Mouse (Mus musculus) right cerebral cortex, postnatal 14 days (tissue): ENCODE measurements at regions not wholly inside any gene's neighbourhood (a gene's known extent, or its start where the extent isn't known, plus 50 kb on each side); places are given as distances from the start of the nearest gene placed in this dataset.
"Not testable (repeated sequence)": the region's sequence is repeated elsewhere in the genome, so short reads cannot be mapped to it uniquely, and the experiment has no call there.

Experiments
- DNase-seq: peaks from one replicate; pipeline ENCODE4 v3.0.0; 2022

DNA sequence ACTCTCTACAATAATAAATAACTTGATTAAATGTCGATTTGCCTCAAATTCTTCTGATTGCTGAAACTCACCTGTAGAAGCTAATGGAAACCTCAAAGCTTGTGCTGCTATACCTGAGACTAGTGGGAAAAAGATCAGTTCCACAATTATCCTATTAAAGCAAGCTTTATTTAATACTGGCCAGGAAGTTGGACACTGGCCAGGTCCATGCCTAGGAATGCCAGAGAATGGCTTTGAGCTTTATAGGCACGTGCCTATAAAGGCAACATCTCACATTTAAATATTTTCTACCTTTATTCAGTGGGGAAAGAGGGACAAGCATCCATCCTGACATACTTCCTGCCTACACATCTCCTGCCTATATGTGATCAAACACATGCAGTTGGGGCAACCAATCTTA is 575.8 kb downstream of the Cypt12 start:
- DNase-seq: no peak

DNA sequence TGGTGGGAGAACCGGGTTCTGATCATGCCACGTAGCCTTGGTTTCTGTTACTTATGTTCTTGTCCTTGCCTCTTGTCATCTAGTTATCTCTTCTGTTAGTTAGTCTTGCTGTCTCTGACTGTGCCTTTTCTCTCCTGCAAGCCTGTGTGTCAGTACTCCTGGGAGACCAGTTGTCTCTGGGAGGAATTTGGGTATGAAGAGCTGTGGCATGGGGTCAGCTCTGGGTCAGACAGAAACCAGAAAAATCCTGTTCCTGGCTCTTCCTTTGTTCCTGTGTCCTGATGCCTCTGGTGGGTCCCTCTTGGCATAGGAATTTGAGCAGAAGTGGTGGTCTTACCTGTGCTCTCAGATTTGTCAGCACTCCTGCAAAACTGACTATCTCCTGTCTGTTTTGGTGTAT is 609.0 kb downstream of the Cypt12 start:
- no peak for DNase-seq

- no peak for DNase-seq
Measured at GRCm38 (mm10) chr3:18560282-18560785, 612.1 kb downstream of the Cypt12 start.

DNA sequence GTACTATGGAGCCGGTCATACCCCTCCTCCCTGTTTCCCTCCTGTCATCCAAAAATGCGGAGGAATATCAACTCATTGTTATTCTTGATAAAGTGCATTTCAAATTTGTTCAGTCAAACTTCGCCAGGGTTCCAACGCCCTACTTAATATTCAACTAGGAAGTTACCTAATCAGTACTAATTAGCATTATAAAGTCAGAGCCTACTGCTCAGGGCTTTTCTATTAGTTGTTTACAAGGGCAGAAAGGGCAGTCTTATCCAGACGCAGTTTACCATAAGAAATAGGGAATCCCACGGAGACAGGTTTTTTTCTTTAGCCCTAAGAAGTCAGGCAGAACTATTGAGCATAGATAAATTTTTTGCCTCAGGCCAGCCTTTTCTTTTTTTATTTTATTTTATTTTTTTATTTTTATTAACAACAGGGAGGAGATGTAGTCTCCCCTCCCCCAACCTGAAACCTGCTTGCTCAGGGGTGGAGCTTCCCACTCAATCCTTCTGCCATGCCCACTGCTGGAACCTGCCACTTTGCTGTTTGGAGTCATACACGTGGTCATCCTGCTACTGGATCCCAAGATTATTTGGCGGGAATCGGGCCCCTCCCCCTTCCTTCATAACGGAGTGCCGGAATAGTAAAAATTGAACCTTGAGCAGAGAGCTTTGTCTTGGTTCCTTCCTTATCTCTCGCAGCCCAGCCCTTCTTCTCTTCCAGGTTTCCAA is 632.9 kb downstream of the Cypt12 start:
- DNase-seq: not testable (repeated sequence)

- no peak for DNase-seq
Measured at GRCm38 (mm10) chr3:18620608-18621007, 672.4 kb downstream of the Cypt12 start.

DNA sequence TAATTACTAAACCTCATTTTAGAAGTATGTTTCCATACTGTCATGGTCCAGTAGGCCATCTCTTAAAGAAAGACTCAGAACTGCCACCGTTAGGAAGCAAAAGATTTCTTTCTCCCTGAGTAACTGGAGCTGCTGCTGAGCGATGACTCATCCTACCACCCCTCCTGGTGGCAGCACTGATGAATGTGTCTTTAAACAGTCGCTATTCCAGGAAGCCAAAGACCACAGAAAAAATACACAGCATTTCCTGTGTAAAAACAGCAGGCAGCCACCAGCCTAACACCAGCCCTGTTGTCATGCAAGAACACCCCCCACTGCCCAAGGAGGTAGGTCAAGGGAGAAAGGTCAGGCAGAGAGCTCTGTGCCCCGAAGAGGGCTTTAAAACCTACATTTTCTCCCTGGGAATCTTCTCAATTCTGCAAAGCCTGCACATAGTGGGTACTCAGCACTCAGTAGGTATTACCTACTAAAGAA is 675.7 kb downstream of the Cypt12 start:
- DNase-seq: peak; percentile 57

DNA sequence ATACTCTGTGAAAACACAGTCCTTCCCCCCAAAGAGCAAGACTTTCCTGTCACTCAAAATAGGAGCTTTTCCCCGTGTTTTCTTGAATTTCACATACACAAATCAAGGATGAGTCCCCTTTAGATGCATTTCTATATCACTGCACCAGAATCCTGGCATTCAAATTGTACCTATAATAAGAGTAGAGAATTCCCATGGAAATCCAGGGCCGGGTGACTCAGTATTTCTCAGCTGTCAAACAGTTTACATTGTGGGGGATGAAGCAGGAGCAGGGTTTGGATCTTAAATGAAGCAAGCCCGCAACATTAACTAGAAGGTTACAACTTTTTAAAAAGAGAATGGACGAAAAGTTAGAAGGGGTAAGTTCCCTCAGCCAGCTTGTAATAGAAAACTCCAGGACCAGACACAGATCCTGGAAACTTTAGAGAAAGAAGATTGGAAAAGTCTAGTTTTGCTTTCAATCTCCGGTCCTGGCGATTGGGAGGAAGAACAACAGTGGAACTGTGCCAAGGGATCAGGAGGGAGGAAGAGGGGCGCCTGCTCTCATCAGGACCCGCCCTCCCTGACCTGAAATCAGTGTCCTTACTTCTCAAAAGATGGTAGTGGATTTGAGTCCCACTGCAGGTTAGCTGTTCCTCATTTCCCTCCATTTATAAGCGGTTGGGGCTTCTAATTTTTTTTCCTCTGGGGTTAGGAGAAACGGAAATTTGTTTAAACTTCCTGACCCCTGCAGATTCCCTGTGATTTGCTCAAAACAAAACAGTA is 676.4 kb downstream of the Cypt12 start:
- no peak for DNase-seq

DNA sequence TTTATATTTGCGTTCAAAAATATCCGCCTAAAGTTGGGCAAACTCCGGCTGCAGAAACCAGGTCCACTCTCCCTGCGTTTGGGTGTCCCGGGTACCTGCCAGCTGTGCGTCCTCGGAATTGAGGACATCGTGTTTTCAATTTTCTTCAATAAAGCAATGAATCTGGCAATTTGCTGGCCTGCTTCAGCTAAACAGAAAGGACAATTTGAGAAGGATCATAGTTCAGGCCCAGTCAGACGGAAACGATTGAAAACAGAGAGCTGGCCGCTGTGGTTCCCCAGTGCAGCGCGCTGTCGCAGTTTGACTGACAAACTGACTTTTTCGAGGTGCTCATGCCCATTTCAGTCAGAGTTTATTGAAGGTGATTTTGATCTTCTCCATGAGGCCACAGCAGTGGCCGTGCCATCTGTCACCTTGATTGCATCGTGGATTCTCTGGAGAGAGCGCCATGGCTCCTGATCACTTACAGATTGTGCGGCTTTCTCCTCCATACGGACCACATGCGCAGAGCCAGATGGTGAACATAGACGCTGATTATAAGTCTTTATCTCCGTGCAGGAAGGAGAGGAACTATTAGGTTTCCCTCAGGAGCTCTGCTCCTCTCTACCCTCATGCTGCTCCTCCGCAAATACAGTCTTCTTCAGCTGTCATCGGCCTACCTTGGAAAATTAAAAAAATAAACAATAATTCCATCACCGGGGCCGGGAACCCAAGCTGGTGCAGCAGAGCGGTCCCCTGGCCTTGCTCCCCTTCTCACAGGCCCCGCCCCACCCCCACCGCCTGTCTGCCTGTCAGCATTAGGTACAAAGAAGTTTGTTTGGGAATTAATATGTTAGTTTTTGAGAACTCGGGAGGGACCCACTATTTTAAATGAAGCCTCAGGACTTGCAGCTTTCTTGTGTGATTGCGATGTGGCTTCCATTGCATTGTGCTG is 677.5 kb downstream of the Cypt12 start:
- peak; percentile 9 for DNase-seq

- DNase-seq: no peak
Measured at GRCm38 (mm10) chr3:18626375-18626774, 678.2 kb downstream of the Cypt12 start.

DNA sequence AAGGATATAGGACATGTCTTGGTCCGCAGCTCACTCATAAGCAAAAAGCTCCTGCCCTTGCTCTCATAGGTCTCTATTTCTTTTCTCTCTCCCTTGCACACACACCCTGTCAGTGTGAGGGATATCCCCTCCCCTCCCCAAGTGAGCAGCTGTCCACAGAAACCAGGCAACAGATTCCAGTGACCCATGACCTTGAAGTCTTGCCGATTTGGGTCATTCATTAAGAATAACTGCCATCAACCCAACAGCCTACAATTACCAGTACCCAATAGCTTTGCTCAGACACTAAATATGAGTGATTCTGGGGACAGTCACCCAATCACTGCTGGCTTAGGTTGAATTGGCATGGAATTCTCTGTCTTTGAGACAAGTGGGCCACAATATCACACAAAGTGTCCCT is 678.6 kb downstream of the Cypt12 start:
- DNase-seq: no peak

DNA sequence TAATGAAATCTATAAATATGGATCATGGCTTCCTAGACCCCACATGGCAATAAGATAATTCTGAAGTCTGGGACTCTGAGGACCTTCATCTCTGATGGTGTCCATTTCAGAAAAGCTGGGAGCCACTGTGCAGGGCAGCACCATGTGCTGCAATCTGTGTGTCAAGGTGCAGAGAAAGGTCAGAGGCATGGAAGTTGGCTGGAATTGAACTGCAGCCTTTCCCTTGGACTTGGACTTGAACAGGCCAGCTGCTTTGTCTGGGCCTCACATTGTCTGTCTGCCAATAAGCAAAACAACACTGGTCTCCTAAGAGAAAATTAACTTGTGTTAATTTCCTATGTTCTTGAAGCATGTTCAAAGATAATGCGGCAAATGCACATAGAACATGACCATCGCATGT is 681.0 kb downstream of the Cypt12 start:
- DNase-seq: no peak

DNA sequence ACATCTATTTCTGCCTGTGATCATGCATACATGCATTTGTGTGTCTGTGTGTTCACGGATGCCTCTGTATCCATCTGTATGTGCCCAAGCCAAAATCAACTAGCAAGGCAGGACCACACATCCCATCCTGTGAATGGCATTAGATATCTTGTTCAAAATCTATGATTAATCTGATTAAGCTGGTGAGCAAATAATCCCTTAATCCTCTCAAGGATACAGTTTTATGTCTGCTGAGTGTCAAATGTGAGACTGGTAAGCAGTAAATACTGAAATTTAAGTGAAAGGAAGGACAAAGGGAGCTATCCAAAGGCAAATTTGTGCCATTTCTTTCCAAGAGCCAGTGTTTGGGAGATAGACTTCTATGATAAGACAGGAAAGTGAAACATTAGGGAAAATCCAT is 683.4 kb downstream of the Cypt12 start:
- DNase-seq: no peak

DNA sequence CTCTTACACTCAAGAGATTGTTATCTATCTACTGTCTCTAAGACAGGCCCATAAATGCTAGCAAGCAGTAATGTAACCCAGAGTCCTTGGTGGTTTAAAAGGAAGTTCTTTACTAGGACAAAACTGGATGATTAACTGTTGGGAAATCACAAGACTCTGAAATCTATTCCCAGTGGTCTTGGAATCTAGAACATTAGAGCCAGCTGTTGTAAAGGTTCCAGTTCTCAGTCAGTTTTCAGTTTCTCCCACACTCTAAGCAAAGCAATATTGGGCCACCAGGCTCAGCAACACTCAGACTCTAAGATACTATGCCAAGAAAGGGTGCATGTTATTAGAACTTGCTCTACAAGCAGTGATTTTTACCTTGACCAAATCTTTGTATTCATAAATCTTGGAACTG is 686.6 kb downstream of the Cypt12 start:
- no peak for DNase-seq

DNA sequence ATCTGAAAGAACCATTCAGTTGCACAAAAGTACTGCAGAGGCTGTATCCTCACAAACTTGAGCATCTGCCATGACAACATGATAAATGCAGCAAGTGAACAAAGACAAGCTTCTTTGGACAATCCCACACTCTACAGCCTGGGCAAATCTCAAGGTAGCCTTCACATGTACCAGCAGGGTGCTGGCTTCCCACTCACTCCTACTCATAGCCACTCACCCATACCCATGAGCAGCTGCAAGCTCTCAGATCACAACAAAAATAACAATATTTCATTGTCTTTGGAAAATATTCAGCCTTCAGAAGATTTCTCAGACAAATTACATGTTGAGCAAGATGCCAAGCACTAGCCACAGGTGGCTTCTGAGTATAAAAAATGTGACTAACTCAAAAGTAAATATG is 689.3 kb downstream of the Cypt12 start:
- DNase-seq: no peak

DNA sequence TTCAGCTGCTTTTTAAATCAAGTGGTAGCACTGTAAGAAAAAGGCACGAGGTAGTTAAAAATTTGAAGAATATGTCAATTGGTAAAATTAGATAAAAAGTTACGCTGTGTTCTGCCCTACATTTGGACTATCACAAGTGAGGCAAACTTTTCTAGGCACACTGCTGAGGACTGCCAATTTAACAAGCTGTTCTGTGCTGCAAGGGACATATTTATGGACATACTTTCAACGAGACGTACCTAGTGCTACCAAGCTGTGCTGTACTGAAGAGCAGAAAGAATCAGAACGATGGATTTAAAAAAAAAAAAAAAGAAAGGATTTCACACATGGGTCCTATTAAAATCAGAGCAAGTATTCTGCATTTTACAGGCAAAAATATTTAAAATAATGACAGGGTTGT is 692.1 kb downstream of the Cypt12 start:
- no peak for DNase-seq

- DNase-seq: no peak
Measured at GRCm38 (mm10) chr3:18641688-18642087, 693.5 kb downstream of the Cypt12 start.

GRCm38 (mm10) chr3:18643408-18644035 is 695.3 kb downstream of the Cypt12 start:
- DNase-seq: peak; percentile 28

- DNase-seq: no peak
Measured at GRCm38 (mm10) chr3:18645481-18645880, 697.3 kb downstream of the Cypt12 start.

- no peak for DNase-seq
Measured at GRCm38 (mm10) chr3:18645927-18646326, 697.7 kb downstream of the Cypt12 start.

GRCm38 (mm10) chr3:18653557-18653956 is 705.3 kb downstream of the Cypt12 start:
- no peak for DNase-seq

DNA sequence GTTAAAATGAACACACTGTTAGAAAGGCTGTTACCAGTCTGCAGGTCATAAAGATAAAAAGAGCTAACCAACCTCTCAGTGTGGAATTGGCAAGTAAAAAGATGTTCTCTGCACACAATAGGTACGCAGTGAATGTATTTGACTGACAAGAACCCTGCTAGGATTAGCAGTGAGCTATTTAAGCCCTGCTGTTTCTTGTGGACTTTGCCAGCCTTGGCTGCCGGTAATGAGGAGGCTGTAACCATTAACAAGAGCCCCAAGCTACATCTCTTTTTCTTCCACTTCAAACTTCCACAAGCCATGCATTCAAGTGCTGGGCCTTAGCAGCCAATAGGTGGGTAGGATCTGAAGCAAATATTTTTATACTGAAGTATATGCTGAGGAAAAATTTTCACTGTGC is 717.5 kb downstream of the Cypt12 start:
- DNase-seq: no peak

DNA sequence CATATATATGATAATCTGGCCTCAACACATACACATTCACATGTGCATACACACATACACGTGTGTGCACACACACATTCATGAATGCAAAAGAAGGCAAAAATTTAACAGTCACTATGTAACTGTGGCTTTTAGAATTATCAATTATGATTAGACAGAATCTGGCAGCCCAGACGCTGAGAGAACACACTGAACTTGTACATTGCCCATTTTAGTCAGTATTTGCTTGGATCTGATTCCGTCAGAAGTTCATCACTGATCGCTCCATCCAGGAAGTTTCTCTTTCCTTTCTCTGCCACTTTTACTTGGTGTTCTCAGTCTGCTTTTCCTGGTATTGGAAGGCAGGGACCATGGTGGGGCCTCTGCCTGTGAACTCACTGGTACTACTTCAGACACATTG is 719.5 kb downstream of the Cypt12 start:
- no peak for DNase-seq

DNA sequence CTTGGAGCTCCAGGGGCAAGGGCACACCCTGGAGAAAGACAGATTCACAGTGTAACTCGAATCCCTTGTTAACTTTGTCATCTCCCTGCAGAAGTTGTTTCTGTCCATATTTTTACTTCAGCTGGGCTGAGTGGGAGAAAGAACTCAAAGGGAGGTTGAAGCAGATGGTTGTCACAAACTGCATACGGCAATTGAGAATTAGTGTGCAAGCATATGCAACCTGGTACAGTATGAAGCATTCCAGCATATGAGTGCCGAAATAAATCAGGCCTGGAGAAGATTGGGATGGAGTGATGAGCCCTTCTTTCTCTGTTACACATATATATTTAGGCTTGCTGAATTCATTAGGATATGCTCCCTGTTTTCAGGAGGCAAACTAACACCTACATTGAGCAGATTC is 720.7 kb downstream of the Cypt12 start:
- no peak for DNase-seq
